Mouse (Mus musculus) spleen, adult 2 months (tissue): Measurements from ENCODE around the gene Arhgap27.

Experiments
- CTCF ChIP-seq: fragments of 200-500 bp; IDR thresholded peaks from 2 replicates; pipeline ENCODE4 v1.5.1; 2011; ENCODE audit warnings: mild to moderate bottlenecking, inconsistent platforms; ENCODE audit not compliant: insufficient read depth, insufficient read length, insufficient replicate concordance; ENCODE audit errors: extremely low read depth
- POLR2A ChIP-seq: fragments of 200-500 bp; IDR thresholded peaks from 2 replicates; pipeline ENCODE4 v1.6.1; 2011; ENCODE audit warnings: low read depth, low read length, inconsistent platforms

DNA sequence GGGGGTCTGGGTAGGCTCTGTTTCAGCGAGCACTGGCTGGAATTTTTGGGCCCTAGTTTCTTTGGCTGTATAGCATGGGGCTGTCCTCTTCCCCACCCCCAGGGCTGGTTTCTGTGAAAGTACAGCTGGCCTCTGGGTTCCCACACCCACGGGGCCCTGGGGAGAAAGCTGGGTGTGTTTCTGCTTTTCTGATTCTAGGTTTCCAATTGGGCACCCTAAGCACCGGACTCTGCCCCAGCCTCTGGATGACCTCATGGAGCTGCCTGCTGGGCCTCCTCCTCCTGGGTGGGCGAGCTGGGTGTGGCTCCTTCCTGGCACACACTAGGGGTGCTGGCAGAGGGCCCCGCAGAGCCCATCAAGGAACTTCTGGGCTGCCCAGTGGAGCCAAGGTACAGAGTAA, 16.8 kb downstream of the Arhgap27 start:
- TF ChIP-seq CTCF (no peak), POLR2A (no peak)
